ENCODE assay signal across 8 mouse cellular contexts in genomic region chr3:107631523-107631958, GRCm38 (mm10). TPM values are rescaled to one million over a fixed set of nuclear protein-coding genes. Genes with fewer than 3 reads are reported as not detected.
DNase-seq lines count a peak whose midpoint lies in the region; ATAC-seq and TF ChIP-seq lines count a peak whose summit lies in the region.

TSS of gene Strip1 (minus strand) at chr3:107631694.

- H3K4me2 ChIP-seq in heart, embryonic 15.5 days: peak within 1 kb of the TSS; percentile 81
- H3K4me2 ChIP-seq in liver, embryonic 14.5 days (ENCODE audit: low read depth): peak within 1 kb of the TSS; percentile 66
- peak within 1 kb of the TSS; percentile 71 for H3K4me2 ChIP-seq in neural tube, embryonic 11.5 days (ENCODE audit: low read depth)
- H3K4me2 ChIP-seq in stomach, postnatal 0 days (replicated peaks; ENCODE audit: low read depth): peak within 1 kb of the TSS; percentile 96

- peak within 1 kb of the TSS; percentile 92 for H3K9ac ChIP-seq in heart, embryonic 15.5 days
- peak within 1 kb of the TSS; percentile 94 for H3K9ac ChIP-seq in liver, embryonic 14.5 days (replicated peaks)
- H3K9ac ChIP-seq in neural tube, embryonic 11.5 days (ENCODE audit: low read length): peak within 1 kb of the TSS; percentile 99
- peak within 1 kb of the TSS; percentile 99 for H3K9ac ChIP-seq in stomach, postnatal 0 days (ENCODE audit: low read length)

- H3K27me3 ChIP-seq in forebrain, embryonic 10.5 days (ENCODE audit: poor library complexity, severe bottlenecking): no peaks in the 10 kb centered on the region
- H3K27me3 ChIP-seq in heart, embryonic 15.5 days: no peaks in the 10 kb centered on the region
- H3K27me3 ChIP-seq in liver, embryonic 14.5 days (ENCODE audit: control insufficient read depth, insufficient read depth, low read length): no peaks in the 10 kb centered on the region
- H3K27me3 ChIP-seq in neural tube, embryonic 11.5 days (ENCODE audit: control insufficient read depth, insufficient read depth, low read length): no peaks in the 10 kb centered on the region
- H3K27me3 ChIP-seq in stomach, postnatal 0 days (ENCODE audit: control insufficient read depth, insufficient read depth, low read length): no peaks in the 10 kb centered on the region

- peak within 1 kb of the TSS; percentile 99 for H3K27ac ChIP-seq in forebrain, embryonic 10.5 days
- peak within 1 kb of the TSS; percentile 92 for H3K27ac ChIP-seq in heart, embryonic 15.5 days
- H3K27ac ChIP-seq in liver, embryonic 14.5 days: peak within 1 kb of the TSS; percentile 58
- peak within 1 kb of the TSS; percentile 92 for H3K27ac ChIP-seq in neural tube, embryonic 11.5 days (ENCODE audit: low read depth, low read length)
- H3K27ac ChIP-seq in stomach, postnatal 0 days (replicated peaks): peak within 1 kb of the TSS; percentile 93

- under 1% methylated on average over 35 of the region's 35 CpGs for WGBS in forebrain, embryonic 10.5 days
- WGBS in heart, embryonic 15.5 days: under 1% methylated on average over 35 of the region's 35 CpGs
- under 1% methylated on average over 35 of the region's 35 CpGs for WGBS in liver, embryonic 14.5 days (ENCODE audit: insufficient replicate concordance)
- WGBS in neural tube, embryonic 11.5 days: 0% methylated on average over 35 of the region's 35 CpGs
- WGBS in stomach, postnatal 0 days: under 1% methylated on average over 35 of the region's 35 CpGs

- peak within 1 kb of the TSS; percentile 100 for H3K4me3 ChIP-seq in forebrain, embryonic 10.5 days
- H3K4me3 ChIP-seq in heart, embryonic 15.5 days: peak within 1 kb of the TSS; percentile 83
- peak within 1 kb of the TSS; percentile 76 to 94 for H3K4me3 ChIP-seq in liver, embryonic 14.5 days (ENCODE audit: insufficient read depth in 1 of 2, low read depth in 2 of 2, low read length in 2 of 2)
- H3K4me3 ChIP-seq in neural tube, embryonic 11.5 days (ENCODE audit: low read depth, low read length): peak within 1 kb of the TSS; percentile 92
- H3K4me3 ChIP-seq in stomach, postnatal 0 days (ENCODE audit: low read depth, low read length): peak within 1 kb of the TSS; percentile 99

- no peaks in the 10 kb centered on the region for H3K9me3 ChIP-seq in forebrain, embryonic 10.5 days
- no peaks in the 10 kb centered on the region for H3K9me3 ChIP-seq in heart, embryonic 15.5 days (replicated peaks)
- no peaks in the 10 kb centered on the region for H3K9me3 ChIP-seq in liver, embryonic 14.5 days (ENCODE audit: control insufficient read depth, low read length)
- H3K9me3 ChIP-seq in neural tube, embryonic 11.5 days (ENCODE audit: control insufficient read depth, low read length): no peaks in the 10 kb centered on the region
- no peaks in the 10 kb centered on the region for H3K9me3 ChIP-seq in stomach, postnatal 0 days (ENCODE audit: control insufficient read depth, low read length)

- peaks cover 23% of the 10 kb centered on the region for H3K4me1 ChIP-seq in forebrain, embryonic 10.5 days
- H3K4me1 ChIP-seq in heart, embryonic 15.5 days (replicated peaks): peaks cover 17% of the 10 kb centered on the region
- peaks cover 0 to 8% of the 10 kb centered on the region in 2 experiments; a peak in 3 of 4 replicates for H3K4me1 ChIP-seq in liver, embryonic 14.5 days (replicated peaks; ENCODE audit: control insufficient read depth in 2 of 2, insufficient read depth in 2 of 2, low read length in 1 of 2)
- H3K4me1 ChIP-seq in neural tube, embryonic 11.5 days (ENCODE audit: control insufficient read depth, insufficient read depth, low read length): peaks cover 3% of the 10 kb centered on the region; the same call in 1 of the 2 replicates
- H3K4me1 ChIP-seq in stomach, postnatal 0 days (replicated peaks; ENCODE audit: control insufficient read depth, insufficient read depth): no peaks in the 10 kb centered on the region

- peak; percentile 50 for TF ChIP-seq EP300 in liver, embryonic 14.5 days (IDR thresholded peaks at IDR 0.05; ENCODE audit: low read depth)
- no peak for TF ChIP-seq EP300 in stomach, postnatal 0 days (optimal IDR thresholded peaks at IDR 0.05)

- peak; percentile 95 for ATAC-seq in heart, embryonic 15.5 days (replicated peaks; ENCODE audit: insufficient number of reproducible peaks, insufficient read depth, low FRiP score, low read depth)
- ATAC-seq in liver, embryonic 14.5 days (ENCODE audit: insufficient read depth): peak; percentile 94
- ATAC-seq in neural tube, embryonic 11.5 days (ENCODE audit: insufficient read depth, low FRiP score, low TSS enrichment): peak; percentile 93
- ATAC-seq in stomach, postnatal 0 days (ENCODE audit: low FRiP score, low TSS enrichment): peak; percentile 97

- peaks cover 35% of the 10 kb centered on the region for H3K36me3 ChIP-seq in forebrain, embryonic 10.5 days (replicated peaks)
- peaks cover 15% of the 10 kb centered on the region; the same call in 1 of the 2 replicates for H3K36me3 ChIP-seq in heart, embryonic 15.5 days
- no peaks in the 10 kb centered on the region; the same call in 1 of the 2 replicates for H3K36me3 ChIP-seq in liver, embryonic 14.5 days (replicated peaks; ENCODE audit: control insufficient read depth, insufficient read depth, low read depth)
- H3K36me3 ChIP-seq in neural tube, embryonic 11.5 days (ENCODE audit: control insufficient read depth, insufficient read depth, low read length): peaks cover 6% of the 10 kb centered on the region
- 0 out of 2 replicates have a peak, but pooled peaks cover 8% of the 10 kb centered on the region for H3K36me3 ChIP-seq in stomach, postnatal 0 days (ENCODE audit: control insufficient read depth, insufficient read depth, low read length)

- no peak for TF ChIP-seq CTCF in liver, embryonic 14.5 days (IDR thresholded peaks at IDR 0.05; ENCODE audit: low read depth)
- TF ChIP-seq CTCF in stomach, postnatal 0 days (IDR thresholded peaks at IDR 0.05; ENCODE audit: low read depth): no peak

- DNase-seq in CD8-positive naive resting alpha-beta T cell, adult 2 months (ENCODE audit: low read depth in 2 of 2, low spot score in 2 of 2): peak; percentile 87 to 89
- DNase-seq in c-Kit-positive CD71-negative TER-119-negative erythroid progenitor cells, embryonic 14.5 days (ENCODE audit: low read depth): peak; percentile 90
- peak; percentile 96 for DNase-seq in forebrain, embryonic 10.5 days (ENCODE audit: extremely low spot score, low spot score)
- peak; percentile 95 to 97 for DNase-seq in kidney, postnatal 25 days
- peak; percentile 88 to 90 (median 89) for DNase-seq in liver, embryonic 14.5 days (ENCODE audit: low read depth in 3 of 3, low spot score in 3 of 3)
- DNase-seq in neural tube, embryonic 11.5 days (ENCODE audit: low spot score): peak; percentile 95
- peak; percentile 94 for DNase-seq in stomach, postnatal 0 days (ENCODE audit: low spot score)

RNA-seq across cellular contexts. Expression of gene Strip1, which starts in this region (rescaled TPM):
- 69.0 and 70.5 TPM in 2 replicates for polyA plus RNA-seq in forebrain, embryonic 10.5 days (2016; fragmentation: Nextera tagmentation; extraction: Ambion mirVana)
- polyA plus RNA-seq in heart, embryonic 15.5 days (2015; fragmentation: Nextera tagmentation; extraction: Ambion mirVana): 30.9 and 35.3 TPM in 2 replicates
- polyA plus RNA-seq in liver, embryonic 14.5 days (2012; rRNA removed): 9.1 and 9.9 TPM in 2 replicates
- polyA plus RNA-seq in liver, embryonic 14.5 days (2014; fragmentation: Nextera tagmentation; extraction: Ambion mirVana): 9.0 and 10.7 TPM in 2 replicates
- 101 and 108 TPM in 2 replicates for polyA plus RNA-seq in neural tube, embryonic 11.5 days (2014; fragmentation: Nextera tagmentation; extraction: Ambion mirVana)
- polyA plus RNA-seq in stomach, postnatal 0 days (2015; fragmentation: Nextera tagmentation; extraction: Ambion mirVana): 25.4 and 26.1 TPM in 2 replicates

Comparison
In these comparisons a context has a peak if more than half of its experiments do, and no peak if none do; other contexts are left out.
1. Peak in every context shown above with its lines: DNase-seq, ATAC-seq, H3K4me3 ChIP-seq and H3K27ac ChIP-seq.